Mouse (Mus musculus): ENCODE results near the gene Ikzf3. TPM values are rescaled to one million over a fixed set of nuclear protein-coding genes. Genes with fewer than 3 reads are reported as not detected.
A peak's percentile ranks its signal among the peaks of the same experiment; 100 is the strongest.

The Ikzf3 gene
- polyA plus RNA-seq, 1 experiment = not detected

DNA sequence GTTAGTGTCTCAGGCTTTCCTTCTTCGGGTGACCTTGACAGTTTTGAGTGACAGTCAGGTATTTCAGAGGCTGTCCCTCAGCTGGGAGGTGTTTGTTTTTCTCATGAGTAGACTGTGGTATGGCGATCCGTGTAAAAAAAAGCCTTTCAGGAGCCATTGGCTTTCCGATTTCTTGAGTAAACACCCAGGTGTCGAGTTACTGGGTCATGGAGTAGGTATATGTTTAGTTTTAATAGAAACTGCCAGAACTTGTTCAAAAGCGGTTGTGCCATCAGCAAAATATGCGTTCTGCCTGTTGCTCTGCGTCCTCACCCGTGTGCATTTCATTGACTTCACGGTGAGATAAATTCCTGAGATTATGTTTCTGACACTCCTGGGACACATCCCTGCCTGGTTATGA, 25.4 kb downstream of the Ikzf3 start:
- no peak overlapping the region for H3K4me3 ChIP-seq
- peaks cover 43% of the 10 kb centered on the region for H3K27me3 ChIP-seq (ENCODE audit: control insufficient read depth, insufficient read depth, insufficient read length)
- H3K4me2 ChIP-seq (ENCODE audit: low read depth) = no peak overlapping the region
- H3K79me2 ChIP-seq (ENCODE audit: control insufficient read depth, insufficient read depth) = no peaks in the 10 kb centered on the region
- H3K36me3 ChIP-seq (ENCODE audit: control insufficient read depth, insufficient read depth) = no peaks in the 10 kb centered on the region
- H3ac ChIP-seq (ENCODE audit: control insufficient read depth, insufficient read length) = no peak overlapping the region
- no peak for TF ChIP-seq TCF3 (IDR thresholded peaks at IDR 0.05; ENCODE audit: insufficient read length, low read depth)
- no peak for TF ChIP-seq SRF (IDR thresholded peaks at IDR 0.05; ENCODE audit: control insufficient read depth, insufficient read length, low read depth)
- no peak for TF ChIP-seq MYOG (IDR thresholded peaks at IDR 0.05; ENCODE audit: control insufficient read depth in 1 of 3, insufficient read depth in 1 of 3, insufficient read length in 2 of 3, low read depth in 2 of 3)
- no peak for TF ChIP-seq POLR2AphosphoS2 (IDR thresholded peaks at IDR 0.05; ENCODE audit: insufficient read length, low read depth)
- no peak for TF ChIP-seq REST (IDR thresholded peaks at IDR 0.05; ENCODE audit: insufficient read depth, insufficient read length)
- TF ChIP-seq POLR2A (IDR thresholded peaks at IDR 0.05; ENCODE audit: insufficient read length, low read depth) = no peak
- TF ChIP-seq E2F4 (IDR thresholded peaks at IDR 0.05; ENCODE audit: insufficient read depth) = no peak
- no peak for TF ChIP-seq TCF12 (IDR thresholded peaks at IDR 0.05; ENCODE audit: insufficient read depth, poor library complexity, severe bottlenecking)
- no peak for TF ChIP-seq CEBPB (IDR thresholded peaks at IDR 0.05; ENCODE audit: insufficient read depth, poor library complexity, severe bottlenecking)
- no peak for TF ChIP-seq MAX (IDR thresholded peaks at IDR 0.05; ENCODE audit: low read depth)
- no peak for TF ChIP-seq USF1 (IDR thresholded peaks at IDR 0.05; ENCODE audit: low read depth)
- no peak for TF ChIP-seq MYOD1 (IDR thresholded peaks at IDR 0.05; ENCODE audit: control insufficient read depth in 1 of 3, insufficient read length in 2 of 3, low read depth in 2 of 3)

DNA sequence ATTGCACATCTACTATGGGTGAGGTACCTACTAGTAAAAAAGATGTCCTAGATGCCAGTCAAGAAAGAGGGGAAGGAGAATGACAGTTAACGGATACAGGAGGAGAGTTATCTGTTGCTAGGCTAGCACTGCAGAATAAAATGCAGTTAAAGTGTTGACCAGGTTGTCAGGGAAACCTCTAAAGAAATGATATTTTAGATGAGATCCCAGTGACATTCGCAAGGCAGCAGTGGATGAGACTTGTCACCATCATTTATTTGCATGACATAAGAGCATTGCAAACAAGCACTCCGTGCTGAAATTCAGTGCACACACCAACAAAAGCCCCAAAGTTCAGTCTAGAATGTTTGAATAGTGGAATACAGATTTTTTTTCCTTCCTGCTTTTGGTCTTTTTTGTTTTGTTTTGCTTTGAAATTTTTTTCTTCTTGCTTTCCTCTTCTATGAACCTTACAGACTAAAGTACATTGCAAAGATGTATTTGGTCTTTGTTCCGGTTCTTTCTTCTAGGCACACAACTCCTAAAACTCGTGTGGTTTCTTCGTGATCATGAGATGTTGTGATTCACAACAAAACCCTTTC, 32.4 kb downstream of the Ikzf3 start:
- no peaks in the 10 kb centered on the region for H3K36me3 ChIP-seq (ENCODE audit: control insufficient read depth, insufficient read depth)
- H3K79me2 ChIP-seq (ENCODE audit: control insufficient read depth, insufficient read depth) = no peaks in the 10 kb centered on the region
- no peak for TF ChIP-seq POLR2AphosphoS2 (IDR thresholded peaks at IDR 0.05; ENCODE audit: insufficient read length, low read depth)
- no peak overlapping the region for H3K4me2 ChIP-seq (ENCODE audit: low read depth)
- H3K4me3 ChIP-seq = no peak overlapping the region
- H3K27me3 ChIP-seq (ENCODE audit: control insufficient read depth, insufficient read depth, insufficient read length) = peaks cover 56% of the 10 kb centered on the region
- no peak overlapping the region for H3ac ChIP-seq (ENCODE audit: control insufficient read depth, insufficient read length)

DNA sequence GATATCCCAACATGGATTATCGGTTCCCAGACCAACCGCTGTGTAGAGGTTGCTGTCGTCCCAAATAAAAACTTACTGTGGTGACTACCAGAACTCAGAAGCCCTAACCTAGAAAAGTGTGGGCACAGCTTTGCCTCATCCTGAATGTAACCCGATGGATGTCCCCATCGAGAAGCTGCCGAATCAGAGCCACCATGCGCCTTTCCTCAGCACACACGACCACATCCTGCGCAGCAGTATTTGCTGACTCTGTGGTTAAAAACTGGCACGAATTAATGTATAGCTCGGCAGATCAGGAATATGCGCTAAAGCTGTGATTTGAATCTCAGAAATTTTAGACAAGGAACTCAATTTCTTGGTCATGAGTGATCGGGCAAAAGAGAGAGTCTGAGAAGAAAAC, 33.0 kb downstream of the Ikzf3 start:
- Histone ChIP-seq H3K79me2 (ENCODE audit: control insufficient read depth, insufficient read depth) (no peaks in the 10 kb centered on the region), H3K4me2 (ENCODE audit: low read depth) (no peak overlapping the region), H3K36me3 (ENCODE audit: control insufficient read depth, insufficient read depth) (no peaks in the 10 kb centered on the region), H3K27me3 (ENCODE audit: control insufficient read depth, insufficient read depth, insufficient read length) (peaks cover 56% of the 10 kb centered on the region), H3K4me3 (no peak overlapping the region), H3ac (ENCODE audit: control insufficient read depth, insufficient read length) (no peak overlapping the region)
- TF ChIP-seq SRF (IDR thresholded peaks at IDR 0.05; ENCODE audit: control insufficient read depth, insufficient read length, low read depth) = no peak
- no peak for TF ChIP-seq POLR2AphosphoS2 (IDR thresholded peaks at IDR 0.05; ENCODE audit: insufficient read length, low read depth)
- TF ChIP-seq POLR2A (IDR thresholded peaks at IDR 0.05; ENCODE audit: insufficient read length, low read depth) = no peak
- TF ChIP-seq TCF12 (IDR thresholded peaks at IDR 0.05; ENCODE audit: insufficient read depth, poor library complexity, severe bottlenecking) = no peak
- no peak for TF ChIP-seq MAX (IDR thresholded peaks at IDR 0.05; ENCODE audit: low read depth)
- no peak for TF ChIP-seq TCF3 (IDR thresholded peaks at IDR 0.05; ENCODE audit: insufficient read length, low read depth)
- TF ChIP-seq MYOD1 (IDR thresholded peaks at IDR 0.05; ENCODE audit: control insufficient read depth in 1 of 3, insufficient read length in 2 of 3, low read depth in 2 of 3) = no peak
- no peak for TF ChIP-seq E2F4 (IDR thresholded peaks at IDR 0.05; ENCODE audit: insufficient read depth)
- TF ChIP-seq USF1 (IDR thresholded peaks at IDR 0.05; ENCODE audit: low read depth) = no peak
- no peak for TF ChIP-seq CEBPB (IDR thresholded peaks at IDR 0.05; ENCODE audit: insufficient read depth, poor library complexity, severe bottlenecking)
- no peak for TF ChIP-seq MYOG (IDR thresholded peaks at IDR 0.05; ENCODE audit: control insufficient read depth in 1 of 3, insufficient read depth in 1 of 3, insufficient read length in 2 of 3, low read depth in 2 of 3)
- TF ChIP-seq REST (IDR thresholded peaks at IDR 0.05; ENCODE audit: insufficient read depth, insufficient read length) = no peak

DNA sequence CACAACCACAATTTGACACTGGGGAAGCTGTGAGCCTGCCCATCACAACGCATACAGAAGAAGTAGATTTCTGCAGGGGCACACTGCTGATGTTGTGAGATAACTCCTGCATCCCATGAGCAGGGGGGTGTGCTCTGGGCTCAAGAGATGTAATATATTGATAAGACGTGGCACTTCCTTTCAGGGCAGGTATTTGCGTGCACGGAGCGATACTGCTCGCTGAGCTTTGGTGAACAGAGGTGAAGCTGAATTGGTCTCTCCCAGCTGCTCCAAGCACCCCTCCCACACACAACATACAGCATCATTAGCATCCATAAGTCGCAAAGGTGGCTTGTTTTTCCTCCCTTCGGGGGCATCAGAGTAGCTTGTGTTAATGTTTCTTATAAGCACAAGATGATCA, 35.7 kb downstream of the Ikzf3 start:
- peaks cover 40% of the 10 kb centered on the region for H3K27me3 ChIP-seq (ENCODE audit: control insufficient read depth, insufficient read depth, insufficient read length)
- no peaks in the 10 kb centered on the region for H3K79me2 ChIP-seq (ENCODE audit: control insufficient read depth, insufficient read depth)
- no peak overlapping the region for H3ac ChIP-seq (ENCODE audit: control insufficient read depth, insufficient read length)
- H3K4me2 ChIP-seq (ENCODE audit: low read depth) = no peak overlapping the region
- H3K4me3 ChIP-seq = no peak overlapping the region
- H3K36me3 ChIP-seq (ENCODE audit: control insufficient read depth, insufficient read depth) = no peaks in the 10 kb centered on the region
- TF ChIP-seq TCF3 (IDR thresholded peaks at IDR 0.05; ENCODE audit: insufficient read length, low read depth) (no peak), REST (IDR thresholded peaks at IDR 0.05; ENCODE audit: insufficient read depth, insufficient read length) (no peak), POLR2AphosphoS2 (IDR thresholded peaks at IDR 0.05; ENCODE audit: insufficient read length, low read depth) (no peak), USF1 (IDR thresholded peaks at IDR 0.05; ENCODE audit: low read depth) (no peak), TCF12 (IDR thresholded peaks at IDR 0.05; ENCODE audit: insufficient read depth, poor library complexity, severe bottlenecking) (no peak), SRF (IDR thresholded peaks at IDR 0.05; ENCODE audit: control insufficient read depth, insufficient read length, low read depth) (no peak), CEBPB (IDR thresholded peaks at IDR 0.05; ENCODE audit: insufficient read depth, poor library complexity, severe bottlenecking) (no peak), MAX (IDR thresholded peaks at IDR 0.05; ENCODE audit: low read depth) (no peak), MYOD1 (IDR thresholded peaks at IDR 0.05; ENCODE audit: control insufficient read depth in 1 of 3, insufficient read length in 2 of 3, low read depth in 2 of 3) (no peak), E2F4 (IDR thresholded peaks at IDR 0.05; ENCODE audit: insufficient read depth) (no peak), POLR2A (IDR thresholded peaks at IDR 0.05; ENCODE audit: insufficient read length, low read depth) (no peak), MYOG (IDR thresholded peaks at IDR 0.05; ENCODE audit: control insufficient read depth in 1 of 3, insufficient read depth in 1 of 3, insufficient read length in 2 of 3, low read depth in 2 of 3) (no peak)

DNA sequence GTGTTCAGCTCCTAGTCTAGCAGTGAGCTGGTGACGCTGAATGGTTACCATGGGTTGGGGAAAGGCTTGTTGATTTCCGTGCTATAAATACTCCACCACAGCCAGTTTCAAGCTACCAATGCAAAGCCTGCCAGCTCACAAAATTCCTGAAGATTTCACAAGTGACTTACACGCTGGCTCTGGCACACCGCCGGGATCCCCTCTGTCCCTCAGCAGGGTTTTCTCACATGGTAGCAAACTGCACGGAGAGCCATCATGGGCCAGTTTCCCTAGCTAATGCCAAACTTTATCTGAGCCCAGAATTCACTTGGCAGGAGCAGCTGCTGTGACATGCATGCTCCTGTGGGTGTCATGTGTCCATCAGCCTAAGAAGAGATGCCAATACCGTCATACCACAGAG, 36.4 kb downstream of the Ikzf3 start:
- H3K36me3 ChIP-seq (ENCODE audit: control insufficient read depth, insufficient read depth) = no peaks in the 10 kb centered on the region
- no peak for TF ChIP-seq TCF3 (IDR thresholded peaks at IDR 0.05; ENCODE audit: insufficient read length, low read depth)
- TF ChIP-seq POLR2AphosphoS2 (IDR thresholded peaks at IDR 0.05; ENCODE audit: insufficient read length, low read depth) = no peak
- TF ChIP-seq MYOD1 (IDR thresholded peaks at IDR 0.05; ENCODE audit: control insufficient read depth in 1 of 3, insufficient read length in 2 of 3, low read depth in 2 of 3) = no peak
- TF ChIP-seq TCF12 (IDR thresholded peaks at IDR 0.05; ENCODE audit: insufficient read depth, poor library complexity, severe bottlenecking) = no peak
- no peak for TF ChIP-seq SRF (IDR thresholded peaks at IDR 0.05; ENCODE audit: control insufficient read depth, insufficient read length, low read depth)
- TF ChIP-seq E2F4 (IDR thresholded peaks at IDR 0.05; ENCODE audit: insufficient read depth) = no peak
- TF ChIP-seq CEBPB (IDR thresholded peaks at IDR 0.05; ENCODE audit: insufficient read depth, poor library complexity, severe bottlenecking) = no peak
- TF ChIP-seq MYOG (IDR thresholded peaks at IDR 0.05; ENCODE audit: control insufficient read depth in 1 of 3, insufficient read depth in 1 of 3, insufficient read length in 2 of 3, low read depth in 2 of 3) = peak in 1 of 3 experiments; percentile 4
- H3ac ChIP-seq (ENCODE audit: control insufficient read depth, insufficient read length) = no peak overlapping the region
- H3K27me3 ChIP-seq (ENCODE audit: control insufficient read depth, insufficient read depth, insufficient read length) = peaks cover 34% of the 10 kb centered on the region
- no peak overlapping the region for H3K4me3 ChIP-seq
- no peak overlapping the region for H3K4me2 ChIP-seq (ENCODE audit: low read depth)
- no peaks in the 10 kb centered on the region for H3K79me2 ChIP-seq (ENCODE audit: control insufficient read depth, insufficient read depth)
